Mouse (Mus musculus): ENCODE measurements around the gene Aurkb. TPM values are rescaled to one million over a fixed set of nuclear protein-coding genes. Genes with fewer than 3 reads are reported as not detected.
A peak's percentile ranks its signal among the peaks of the same experiment; 100 is the strongest.
"Not testable (repeated sequence)": the region's sequence is repeated elsewhere in the genome, so short reads cannot be mapped to it uniquely, and the experiment has no call there.

The Aurkb gene
- 28.2 TPM for polyA plus RNA-seq (2012; fragmentation: generic; extraction: Trizol)

DNA sequence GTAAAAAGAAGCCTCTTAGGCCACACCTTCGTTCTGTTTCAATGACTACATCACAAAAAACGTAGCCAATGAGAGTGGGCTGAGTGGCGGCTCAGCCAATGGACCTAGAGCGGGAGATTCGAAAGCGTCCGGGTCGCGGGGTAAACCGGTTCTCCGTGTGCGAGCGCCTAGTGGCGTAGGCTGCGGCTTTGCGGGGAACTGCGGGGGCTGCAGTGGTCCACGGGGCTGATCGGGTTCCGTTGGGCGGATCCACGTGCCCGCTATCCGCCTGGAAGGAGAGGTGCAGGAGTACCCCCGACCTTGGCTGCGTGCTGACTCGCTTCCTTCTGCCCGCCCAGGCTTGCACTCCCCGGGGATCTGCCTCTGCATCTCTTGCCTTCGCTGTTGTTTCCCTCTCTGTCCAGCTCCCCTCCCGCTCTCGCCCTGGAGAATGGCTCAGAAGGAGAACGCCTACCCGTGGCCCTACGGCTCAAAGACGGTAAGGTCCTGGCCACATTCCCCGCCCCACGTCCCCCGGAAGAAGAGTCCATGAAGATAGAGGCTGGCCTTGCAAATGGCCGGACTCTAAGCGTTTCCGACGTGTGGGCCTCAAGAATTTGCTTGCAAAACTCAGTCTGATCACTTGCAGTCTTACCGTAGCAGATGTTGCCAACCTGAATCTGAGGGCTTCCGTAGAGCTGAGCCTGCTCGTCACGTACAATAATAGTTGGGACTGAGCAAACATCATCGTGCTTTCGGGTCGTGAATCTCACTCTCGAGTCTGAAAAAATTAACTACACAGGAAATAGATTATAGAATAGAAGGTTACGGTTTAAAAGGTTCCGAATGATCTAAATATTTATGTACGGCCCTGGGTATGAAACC lies at the start of gene Aurkb:
Gene Aurkb, plus strand, starts transcription at position 117 of the 864 bp plus-strand sequence.
- Histone ChIP-seq H3ac (ENCODE audit: control insufficient read depth, insufficient read length) (peak within 1 kb of the TSS; percentile 35), H3K4me3 (peak within 1 kb of the TSS; percentile 90)
- TF ChIP-seq MAX (IDR thresholded peaks at IDR 0.05; ENCODE audit: low read depth) = no peak
- peak; percentile 80 for TF ChIP-seq POLR2AphosphoS2 (IDR thresholded peaks at IDR 0.05; ENCODE audit: insufficient read length, low read depth)
- peak; percentile 98 for TF ChIP-seq E2F4 (IDR thresholded peaks at IDR 0.05; ENCODE audit: insufficient read depth)
- no peak for TF ChIP-seq CEBPB (IDR thresholded peaks at IDR 0.05; ENCODE audit: insufficient read depth, poor library complexity, severe bottlenecking)
- no peak for TF ChIP-seq MYOG (IDR thresholded peaks at IDR 0.05; ENCODE audit: control insufficient read depth in 1 of 3, insufficient read depth in 1 of 3, insufficient read length in 2 of 3, low read depth in 2 of 3)
- TF ChIP-seq TCF3 (IDR thresholded peaks at IDR 0.05; ENCODE audit: insufficient read length, low read depth) = no peak
- no peak for TF ChIP-seq TCF12 (IDR thresholded peaks at IDR 0.05; ENCODE audit: insufficient read depth, poor library complexity, severe bottlenecking)
- TF ChIP-seq POLR2A (IDR thresholded peaks at IDR 0.05; ENCODE audit: insufficient read length, low read depth) = peak; percentile 62

DNA sequence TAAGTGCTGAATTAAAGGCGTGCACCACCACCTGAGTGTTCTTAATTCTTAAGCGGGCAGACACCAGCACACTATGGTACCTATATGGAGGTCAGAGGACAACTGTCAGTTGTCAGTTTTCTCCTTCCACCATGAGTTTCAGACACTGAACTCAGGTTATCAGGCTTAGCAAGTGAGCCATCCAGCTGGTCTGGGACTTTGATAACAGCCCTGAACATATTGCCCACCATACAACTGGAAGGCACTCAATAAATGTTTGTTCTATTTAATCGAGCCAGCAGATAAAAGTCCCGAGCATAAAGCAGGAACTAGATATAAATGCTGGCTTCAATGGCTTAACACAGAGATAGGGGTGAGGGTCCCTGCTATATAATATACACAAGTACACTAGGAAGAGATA lies 48.4 kb upstream of the Aurkb start:
- TF ChIP-seq MYOG (IDR thresholded peaks at IDR 0.05; ENCODE audit: control insufficient read depth in 1 of 3, insufficient read depth in 1 of 3, insufficient read length in 2 of 3, low read depth in 2 of 3) = no peak
- no peak for TF ChIP-seq MAX (IDR thresholded peaks at IDR 0.05; ENCODE audit: low read depth)
- no peak for TF ChIP-seq MYOD1 (IDR thresholded peaks at IDR 0.05; ENCODE audit: control insufficient read depth in 1 of 3, insufficient read length in 2 of 3, low read depth in 2 of 3)
- no peak for TF ChIP-seq SRF (IDR thresholded peaks at IDR 0.05; ENCODE audit: control insufficient read depth, insufficient read length, low read depth)
- TF ChIP-seq USF1 (IDR thresholded peaks at IDR 0.05; ENCODE audit: low read depth) = no peak
- TF ChIP-seq CEBPB (IDR thresholded peaks at IDR 0.05; ENCODE audit: insufficient read depth, poor library complexity, severe bottlenecking) = no peak
- TF ChIP-seq POLR2A (IDR thresholded peaks at IDR 0.05; ENCODE audit: insufficient read length, low read depth) = no peak
- no peak for TF ChIP-seq REST (IDR thresholded peaks at IDR 0.05; ENCODE audit: insufficient read depth, insufficient read length)
- no peak for TF ChIP-seq E2F4 (IDR thresholded peaks at IDR 0.05; ENCODE audit: insufficient read depth)
- no peak for TF ChIP-seq TCF3 (IDR thresholded peaks at IDR 0.05; ENCODE audit: insufficient read length, low read depth)
- no peak for TF ChIP-seq POLR2AphosphoS2 (IDR thresholded peaks at IDR 0.05; ENCODE audit: insufficient read length, low read depth)
- TF ChIP-seq TCF12 (IDR thresholded peaks at IDR 0.05; ENCODE audit: insufficient read depth, poor library complexity, severe bottlenecking) = no peak
- Histone ChIP-seq H3K36me3 (ENCODE audit: control insufficient read depth, insufficient read depth) (peaks cover 43% of the 10 kb centered on the region), H3ac (ENCODE audit: control insufficient read depth, insufficient read length) (no peak overlapping the region), H3K27me3 (ENCODE audit: control insufficient read depth, insufficient read depth, insufficient read length) (no peaks in the 10 kb centered on the region), H3K4me2 (ENCODE audit: low read depth) (no peak overlapping the region), H3K4me3 (no peak overlapping the region), H3K79me2 (ENCODE audit: control insufficient read depth, insufficient read depth) (no peaks in the 10 kb centered on the region)

More for the DNA sequence above, at the start of gene Aurkb:
- Histone ChIP-seq H3K4me2 (ENCODE audit: low read depth) (peak within 1 kb of the TSS; percentile 81), H3K79me2 (ENCODE audit: control insufficient read depth, insufficient read depth) (peaks cover 50% of the 10 kb centered on the region), H3K27me3 (ENCODE audit: control insufficient read depth, insufficient read depth, insufficient read length) (no peaks in the 10 kb centered on the region), H3K36me3 (ENCODE audit: control insufficient read depth, insufficient read depth) (no peaks in the 10 kb centered on the region)

DNA sequence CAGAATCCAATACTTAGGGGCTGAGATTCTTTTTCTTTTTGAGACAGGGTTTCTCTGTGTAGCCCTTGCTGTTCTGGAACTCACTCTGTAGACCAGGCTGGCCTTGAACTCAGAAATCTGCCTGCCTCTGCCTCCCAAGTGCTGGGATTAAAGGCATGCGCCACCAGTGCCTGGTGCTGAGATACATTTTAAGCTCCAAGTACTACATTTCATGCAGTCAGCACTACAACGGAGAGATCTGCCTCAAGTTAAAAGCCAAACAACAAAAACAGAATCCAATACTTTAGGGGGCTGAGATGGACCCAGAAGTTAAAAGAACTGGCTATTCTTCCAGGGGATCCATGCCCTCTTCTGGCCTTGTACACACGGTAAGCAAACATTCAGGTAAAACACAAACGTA lies 42.7 kb upstream of the Aurkb start:
- not testable (repeated sequence) for H3K4me3 ChIP-seq; H3K27me3 ChIP-seq (ENCODE audit: control insufficient read depth, insufficient read depth, insufficient read length); H3K4me2 ChIP-seq (ENCODE audit: low read depth); H3ac ChIP-seq (ENCODE audit: control insufficient read depth, insufficient read length)
- peaks cover 22% of the 10 kb centered on the region for H3K79me2 ChIP-seq (ENCODE audit: control insufficient read depth, insufficient read depth)
- H3K36me3 ChIP-seq (ENCODE audit: control insufficient read depth, insufficient read depth) = peaks cover 19% of the 10 kb centered on the region

DNA sequence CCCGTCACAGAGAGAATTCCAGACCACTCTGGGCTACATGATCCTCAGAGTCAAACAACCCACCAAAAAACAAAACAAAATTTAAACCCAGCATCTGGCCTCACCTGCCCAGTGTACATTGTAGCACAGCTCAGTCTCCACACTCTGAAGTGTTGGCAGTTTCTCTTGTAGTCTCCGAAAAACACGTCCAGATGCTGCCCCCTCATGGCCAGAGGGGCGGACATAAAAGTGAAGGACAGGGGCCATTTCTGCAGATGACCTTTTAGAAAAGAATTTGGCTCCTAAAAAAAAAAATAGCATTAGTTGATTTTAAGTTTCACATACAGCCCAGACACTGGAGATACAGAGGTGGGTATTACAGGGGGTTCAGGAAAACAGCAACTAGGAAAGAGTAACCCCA lies 41.9 kb upstream of the Aurkb start:
- TF ChIP-seq TCF3 (IDR thresholded peaks at IDR 0.05; ENCODE audit: insufficient read length, low read depth) (no peak), POLR2AphosphoS2 (IDR thresholded peaks at IDR 0.05; ENCODE audit: insufficient read length, low read depth) (no peak), REST (IDR thresholded peaks at IDR 0.05; ENCODE audit: insufficient read depth, insufficient read length) (no peak), E2F4 (IDR thresholded peaks at IDR 0.05; ENCODE audit: insufficient read depth) (no peak), USF1 (IDR thresholded peaks at IDR 0.05; ENCODE audit: low read depth) (no peak), MYOD1 (IDR thresholded peaks at IDR 0.05; ENCODE audit: control insufficient read depth in 1 of 3, insufficient read length in 2 of 3, low read depth in 2 of 3) (no peak), CEBPB (IDR thresholded peaks at IDR 0.05; ENCODE audit: insufficient read depth, poor library complexity, severe bottlenecking) (no peak), POLR2A (IDR thresholded peaks at IDR 0.05; ENCODE audit: insufficient read length, low read depth) (no peak), TCF12 (IDR thresholded peaks at IDR 0.05; ENCODE audit: insufficient read depth, poor library complexity, severe bottlenecking) (no peak), SRF (IDR thresholded peaks at IDR 0.05; ENCODE audit: control insufficient read depth, insufficient read length, low read depth) (no peak), MYOG (IDR thresholded peaks at IDR 0.05; ENCODE audit: control insufficient read depth in 1 of 3, insufficient read depth in 1 of 3, insufficient read length in 2 of 3, low read depth in 2 of 3) (no peak), MAX (IDR thresholded peaks at IDR 0.05; ENCODE audit: low read depth) (no peak)
- no peaks in the 10 kb centered on the region for H3K27me3 ChIP-seq (ENCODE audit: control insufficient read depth, insufficient read depth, insufficient read length)
- peaks cover 30% of the 10 kb centered on the region for H3K79me2 ChIP-seq (ENCODE audit: control insufficient read depth, insufficient read depth)
- no peak overlapping the region for H3K4me2 ChIP-seq (ENCODE audit: low read depth)
- H3ac ChIP-seq (ENCODE audit: control insufficient read depth, insufficient read length) = no peak overlapping the region
- H3K36me3 ChIP-seq (ENCODE audit: control insufficient read depth, insufficient read depth) = peaks cover 12% of the 10 kb centered on the region
- H3K4me3 ChIP-seq = no peak overlapping the region

DNA sequence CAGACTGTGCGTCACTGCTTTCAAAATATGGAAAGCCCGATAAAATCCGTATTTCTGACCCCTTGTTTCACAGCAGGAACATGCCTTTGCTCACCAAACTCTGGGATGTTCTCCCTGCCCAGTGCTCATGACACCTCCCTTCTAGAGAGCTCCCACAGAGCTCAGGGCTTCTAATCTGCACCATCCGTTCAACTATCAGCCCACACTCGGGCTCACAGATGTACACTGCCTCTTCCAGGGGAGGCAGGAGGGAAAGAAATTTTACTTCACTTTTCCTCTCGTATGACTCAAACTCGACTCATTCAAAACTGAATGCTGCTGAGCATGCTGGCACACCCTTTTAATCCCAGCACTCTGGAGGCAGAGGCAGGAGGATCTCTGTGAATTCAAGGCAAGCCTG lies 40.3 kb upstream of the Aurkb start:
- peaks cover 30% of the 10 kb centered on the region for H3K79me2 ChIP-seq (ENCODE audit: control insufficient read depth, insufficient read depth)
- TF ChIP-seq USF1 (IDR thresholded peaks at IDR 0.05; ENCODE audit: low read depth) (no peak), POLR2AphosphoS2 (IDR thresholded peaks at IDR 0.05; ENCODE audit: insufficient read length, low read depth) (no peak), CEBPB (IDR thresholded peaks at IDR 0.05; ENCODE audit: insufficient read depth, poor library complexity, severe bottlenecking) (no peak), E2F4 (IDR thresholded peaks at IDR 0.05; ENCODE audit: insufficient read depth) (no peak), MAX (IDR thresholded peaks at IDR 0.05; ENCODE audit: low read depth) (no peak), MYOG (IDR thresholded peaks at IDR 0.05; ENCODE audit: control insufficient read depth in 1 of 3, insufficient read depth in 1 of 3, insufficient read length in 2 of 3, low read depth in 2 of 3) (no peak), REST (IDR thresholded peaks at IDR 0.05; ENCODE audit: insufficient read depth, insufficient read length) (no peak), POLR2A (IDR thresholded peaks at IDR 0.05; ENCODE audit: insufficient read length, low read depth) (no peak), SRF (IDR thresholded peaks at IDR 0.05; ENCODE audit: control insufficient read depth, insufficient read length, low read depth) (no peak)
- H3K36me3 ChIP-seq (ENCODE audit: control insufficient read depth, insufficient read depth) = peaks cover 4% of the 10 kb centered on the region
- no peak overlapping the region for H3K4me3 ChIP-seq
- no peak overlapping the region for H3ac ChIP-seq (ENCODE audit: control insufficient read depth, insufficient read length)
- no peaks in the 10 kb centered on the region for H3K27me3 ChIP-seq (ENCODE audit: control insufficient read depth, insufficient read depth, insufficient read length)
- H3K4me2 ChIP-seq (ENCODE audit: low read depth) = no peak overlapping the region

DNA sequence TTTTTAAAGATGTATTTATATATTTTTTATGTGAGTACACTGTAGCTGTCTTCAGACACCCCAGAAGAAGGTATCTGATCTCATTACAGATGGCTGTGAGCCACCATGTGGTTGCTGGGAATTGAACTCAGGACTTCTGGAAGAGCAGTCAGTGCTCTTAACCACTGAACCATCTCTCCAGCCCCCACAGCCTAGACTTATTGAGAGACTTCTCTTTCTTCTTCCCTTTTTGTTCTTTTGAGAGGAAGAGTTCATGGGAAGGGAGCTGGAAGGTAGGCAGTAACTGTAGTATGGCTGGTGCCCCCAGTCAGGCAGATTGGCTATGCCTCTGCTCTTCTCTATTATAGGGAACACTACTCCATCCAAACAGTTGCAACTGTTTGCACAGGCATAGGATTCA lies 38.9 kb upstream of the Aurkb start:
- H3K79me2 ChIP-seq (ENCODE audit: control insufficient read depth, insufficient read depth) = peaks cover 30% of the 10 kb centered on the region
- H3ac ChIP-seq (ENCODE audit: control insufficient read depth, insufficient read length); H3K4me3 ChIP-seq; H3K36me3 ChIP-seq (ENCODE audit: control insufficient read depth, insufficient read depth); H3K27me3 ChIP-seq (ENCODE audit: control insufficient read depth, insufficient read depth, insufficient read length); H3K4me2 ChIP-seq (ENCODE audit: low read depth): not testable (repeated sequence)

Data from myocyte (in vitro differentiated cells).